Mouse (Mus musculus) heart, embryonic 15.5 days (tissue): ENCODE results near the gene Ankrd54. TPM values are rescaled to one million over a fixed set of nuclear protein-coding genes. Genes with fewer than 3 reads are reported as not detected.

Source experiments
- ATAC-seq: fragments of 200-750 bp; cut with Nextera tagmentation; replicated peaks from 2 replicates; pipeline ENCODE4 v1.8.0; 2017; ENCODE audit warnings: low read depth, moderate TSS enrichment; ENCODE audit not compliant: insufficient number of reproducible peaks, insufficient read depth, low FRiP score
- H3K27ac ChIP-seq: fragments of 300-500 bp; sonication (generic); 2 replicates; pipeline ENCODE4 v1.5.1; 2015; ENCODE audit warnings: mild to moderate bottlenecking, inconsistent platforms
- H3K27me3 ChIP-seq: fragments of 300-500 bp; sonication (generic); 2 replicates; pipeline ENCODE4 v1.6.1; 2015; ENCODE audit warnings: inconsistent platforms
- H3K36me3 ChIP-seq: fragments of 300-500 bp; sonication (generic); 2 replicates; pipeline ENCODE4 v1.6.1; 2015; ENCODE audit warnings: mild to moderate bottlenecking, inconsistent platforms
- H3K4me1 ChIP-seq: fragments of 300-500 bp; sonication (generic); replicated peaks from 2 replicates; pipeline ENCODE4 v1.6.1; 2015; ENCODE audit warnings: inconsistent platforms
- H3K4me2 ChIP-seq: fragments of 300-500 bp; sonication (generic); 2 replicates; pipeline ENCODE4 v1.6.1; 2015; ENCODE audit warnings: inconsistent platforms, mild to moderate bottlenecking, moderate library complexity
- H3K4me3 ChIP-seq: fragments of 300-500 bp; sonication (generic); 2 replicates; pipeline ENCODE4 v1.5.1; 2015; ENCODE audit warnings: mild to moderate bottlenecking, inconsistent platforms
- H3K9ac ChIP-seq: fragments of 300-500 bp; sonication (generic); 2 replicates; pipeline ENCODE4 v1.6.1; 2015; ENCODE audit warnings: mild to moderate bottlenecking, inconsistent platforms
- H3K9me3 ChIP-seq: fragments of 300-500 bp; sonication (generic); replicated peaks from 2 replicates; pipeline ENCODE4 v1.6.1; 2016; ENCODE audit warnings: inconsistent platforms
- WGBS: fragments of 180-500 bp; shearing (Covaris S2); methylation state at CpG from one replicate; pipeline ENCODE4 v1.1.7; 2015; ENCODE audit warnings: mixed read lengths; 5-methylcytosine and 5-hydroxymethylcytosine counted together
- polyA plus RNA-seq: library from polyadenylated mRNA; unstranded; fragments of >200 nt; fragmentation: Nextera tagmentation; extraction: Ambion mirVana; gene quantifications from 2 replicates; pipeline ENCODE4 v1.2.1, GENCODE M21; 2015

Gene Ankrd54
- polyA plus RNA-seq: 20.4 and 31.6 TPM in 2 replicates

GRCm38 (mm10) chr15:79062376-79063159, at the start of gene Ankrd54:
TSS of gene Ankrd54 (minus strand) at chr15:79062893.
- H3K4me3 ChIP-seq: peak within 1 kb of the TSS; percentile 80
- H3K4me1 ChIP-seq: peaks cover 17% of the 10 kb centered on the region
- peak within 1 kb of the TSS; percentile 76 for H3K9ac ChIP-seq
- peaks cover 31% of the 10 kb centered on the region for H3K36me3 ChIP-seq
- H3K27ac ChIP-seq: peak within 1 kb of the TSS; percentile 69
- peak; percentile 99 for ATAC-seq
- H3K9me3 ChIP-seq: no peaks in the 10 kb centered on the region
- under 1% methylated on average over 78 of the region's 80 CpGs for WGBS
- no peaks in the 10 kb centered on the region for H3K27me3 ChIP-seq
- peak within 1 kb of the TSS; percentile 87 for H3K4me2 ChIP-seq

GRCm38 (mm10) chr15:79111774-79112173, 49.1 kb upstream of the Ankrd54 start:
- peak overlapping the region; percentile 81 for H3K4me2 ChIP-seq
- peak overlapping the region; percentile 98 for H3K27ac ChIP-seq
- H3K4me3 ChIP-seq: peak overlapping the region; percentile 90
- peaks cover 27% of the 10 kb centered on the region for H3K36me3 ChIP-seq
- H3K9me3 ChIP-seq: no peaks in the 10 kb centered on the region
- H3K9ac ChIP-seq: peak overlapping the region; percentile 99; the same call in 1 of the 2 replicates
- peaks cover 36% of the 10 kb centered on the region for H3K4me1 ChIP-seq
- WGBS: 16% methylated on average over 4 of the region's 4 CpGs
- ATAC-seq: peak; percentile 33
- H3K27me3 ChIP-seq: no peaks in the 10 kb centered on the region

- H3K4me1 ChIP-seq: peaks cover 36% of the 10 kb centered on the region
- ATAC-seq: no peak
- no peaks in the 10 kb centered on the region for H3K9me3 ChIP-seq
- 46% methylated on average over 2 of the region's 2 CpGs for WGBS
- H3K4me2 ChIP-seq: peak overlapping the region; percentile 81
- H3K9ac ChIP-seq: peak overlapping the region; percentile 99
- H3K27me3 ChIP-seq: no peaks in the 10 kb centered on the region
- peak overlapping the region; percentile 90 for H3K4me3 ChIP-seq
- peaks cover 16% of the 10 kb centered on the region for H3K36me3 ChIP-seq
- peak overlapping the region; percentile 98 for H3K27ac ChIP-seq
Measured at GRCm38 (mm10) chr15:79110528-79110927, 47.8 kb upstream of the Ankrd54 start.

- H3K4me2 ChIP-seq: peak overlapping the region; percentile 81
- peak overlapping the region; percentile 90 for H3K4me3 ChIP-seq
- no peak for ATAC-seq
- H3K27me3 ChIP-seq: no peaks in the 10 kb centered on the region
- no peaks in the 10 kb centered on the region for H3K9me3 ChIP-seq
- peaks cover 36% of the 10 kb centered on the region for H3K4me1 ChIP-seq
- peak overlapping the region; percentile 99 for H3K9ac ChIP-seq
- H3K36me3 ChIP-seq: peaks cover 11% of the 10 kb centered on the region; the same call in 1 of the 2 replicates
- H3K27ac ChIP-seq: peak overlapping the region; percentile 98
- 12% methylated on average over 9 of the region's 9 CpGs for WGBS
Measured at GRCm38 (mm10) chr15:79110031-79110430, 47.3 kb upstream of the Ankrd54 start.

GRCm38 (mm10) chr15:79109321-79109934, 46.7 kb upstream of the Ankrd54 start:
- H3K4me1 ChIP-seq: peaks cover 36% of the 10 kb centered on the region
- peak overlapping the region; percentile 98 for H3K27ac ChIP-seq
- H3K9ac ChIP-seq: peak overlapping the region; percentile 99
- H3K4me3 ChIP-seq: peak overlapping the region; percentile 90
- H3K4me2 ChIP-seq: peak overlapping the region; percentile 81
- H3K9me3 ChIP-seq: no peaks in the 10 kb centered on the region
- H3K27me3 ChIP-seq: no peaks in the 10 kb centered on the region
- under 1% methylated on average over 46 of the region's 46 CpGs for WGBS
- peaks cover 5% of the 10 kb centered on the region; the same call in 1 of the 2 replicates for H3K36me3 ChIP-seq
- peak; percentile 25 for ATAC-seq

- Histone ChIP-seq H3K9me3 (no peaks in the 10 kb centered on the region), H3K4me3 (peak within 1 kb of the TSS; percentile 90), H3K27ac (peak within 1 kb of the TSS; percentile 98), H3K9ac (peak within 1 kb of the TSS; percentile 99), H3K4me2 (peak within 1 kb of the TSS; percentile 81), H3K27me3 (no peaks in the 10 kb centered on the region), H3K4me1 (peaks cover 36% of the 10 kb centered on the region), H3K36me3 (peaks cover 5% of the 10 kb centered on the region; the same call in 1 of the 2 replicates)
- under 1% methylated on average over 78 of the region's 85 CpGs for WGBS
- peak; percentile 76 for ATAC-seq
Measured at GRCm38 (mm10) chr15:79108421-79109320, 46.0 kb upstream of the Ankrd54 start, which contains the start of gene Micall1. TSS of gene Micall1 (plus strand) at chr15:79108898.

- peak overlapping the region; percentile 90; the same call in 1 of the 2 replicates for H3K4me3 ChIP-seq
- peaks cover 35% of the 10 kb centered on the region for H3K4me1 ChIP-seq
- peak overlapping the region; percentile 99 for H3K9ac ChIP-seq
- peaks cover 3% of the 10 kb centered on the region; the same call in 1 of the 2 replicates for H3K36me3 ChIP-seq
- peak overlapping the region; percentile 98 for H3K27ac ChIP-seq
- H3K4me2 ChIP-seq: peak overlapping the region; percentile 81
- H3K27me3 ChIP-seq: no peaks in the 10 kb centered on the region
- no peak for ATAC-seq
- H3K9me3 ChIP-seq: no peaks in the 10 kb centered on the region
- 23% methylated on average over 7 of the region's 7 CpGs for WGBS
Measured at GRCm38 (mm10) chr15:79107966-79108365, 45.3 kb upstream of the Ankrd54 start.

- H3K36me3 ChIP-seq: no peaks in the 10 kb centered on the region
Measured at GRCm38 (mm10) chr15:79105804-79106203, 43.1 kb upstream of the Ankrd54 start.

GRCm38 (mm10) chr15:79103264-79103663, 40.6 kb upstream of the Ankrd54 start:
- 71% methylated on average over 10 of the region's 10 CpGs for WGBS
- Histone ChIP-seq H3K4me2 (no peak overlapping the region), H3K27me3 (no peaks in the 10 kb centered on the region), H3K27ac (no peak overlapping the region), H3K9ac (no peak overlapping the region), H3K4me3 (no peak overlapping the region), H3K4me1 (peaks cover 44% of the 10 kb centered on the region), H3K9me3 (no peaks in the 10 kb centered on the region), H3K36me3 (no peaks in the 10 kb centered on the region)
- ATAC-seq: no peak

More at GRCm38 (mm10) chr15:79105804-79106203, 43.1 kb upstream of the Ankrd54 start:
- no peak for ATAC-seq
- H3K9me3 ChIP-seq: no peaks in the 10 kb centered on the region
- WGBS: 38% methylated on average over 2 of the region's 2 CpGs
- H3K4me3 ChIP-seq: no peak overlapping the region
- H3K4me1 ChIP-seq: peaks cover 32% of the 10 kb centered on the region
- no peak overlapping the region for H3K27ac ChIP-seq
- H3K27me3 ChIP-seq: no peaks in the 10 kb centered on the region
- no peak overlapping the region for H3K9ac ChIP-seq
- no peak overlapping the region for H3K4me2 ChIP-seq

- no peak for ATAC-seq
- Histone ChIP-seq H3K4me1 (peaks cover 56% of the 10 kb centered on the region), H3K27me3 (no peaks in the 10 kb centered on the region), H3K27ac (peak overlapping the region; percentile 55; the same call in 1 of the 2 replicates), H3K9me3 (no peaks in the 10 kb centered on the region), H3K36me3 (no peaks in the 10 kb centered on the region), H3K4me3 (no peak overlapping the region), H3K9ac (peak overlapping the region; percentile 30; the same call in 1 of the 2 replicates), H3K4me2 (no peak overlapping the region)
Measured at GRCm38 (mm10) chr15:79101531-79101930, 38.8 kb upstream of the Ankrd54 start.
